Mouse (Mus musculus) retina, postnatal 7 days (tissue): ENCODE data around the gene Fdxr.
A peak's percentile ranks its signal among the peaks of the same experiment; 100 is the strongest.

Source experiments
- DNase-seq: peaks from one replicate; pipeline ENCODE4 v3.0.0-alpha.2; 2012; ENCODE audit warnings: low read depth, low spot score

Fdxr gene

GRCm38 (mm10) chr11:115290314-115290713 lies 13.5 kb upstream of the Fdxr start:
- DNase-seq, result no peak

DNA sequence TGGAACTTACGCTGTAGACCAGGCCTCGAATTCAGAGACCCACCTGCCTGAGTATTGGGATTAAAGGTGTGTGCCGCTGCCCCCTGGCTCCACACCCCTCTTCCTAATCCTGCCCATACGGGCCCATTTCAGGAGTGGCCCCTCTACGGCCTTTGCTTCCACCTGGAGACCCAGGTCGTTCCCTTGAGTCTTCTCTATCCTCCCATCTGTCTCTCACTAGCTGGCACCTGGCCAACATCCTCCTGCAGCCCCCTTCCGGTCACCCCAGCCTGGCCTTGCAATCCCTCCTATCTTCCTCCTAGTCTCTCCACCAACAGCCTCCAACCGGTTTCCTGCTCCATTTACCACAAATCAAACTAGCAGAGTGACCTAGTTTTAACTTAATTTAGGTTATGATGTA lies 13.0 kb upstream of the Fdxr start:
- DNase-seq, result no peak

- DNase-seq, result no peak
These were observed 11.5 kb upstream of the Fdxr start for GRCm38 (mm10) chr11:115288305-115288704.

GRCm38 (mm10) chr11:115287386-115287785 lies 10.5 kb upstream of the Fdxr start:
- DNase-seq, result no peak

DNA sequence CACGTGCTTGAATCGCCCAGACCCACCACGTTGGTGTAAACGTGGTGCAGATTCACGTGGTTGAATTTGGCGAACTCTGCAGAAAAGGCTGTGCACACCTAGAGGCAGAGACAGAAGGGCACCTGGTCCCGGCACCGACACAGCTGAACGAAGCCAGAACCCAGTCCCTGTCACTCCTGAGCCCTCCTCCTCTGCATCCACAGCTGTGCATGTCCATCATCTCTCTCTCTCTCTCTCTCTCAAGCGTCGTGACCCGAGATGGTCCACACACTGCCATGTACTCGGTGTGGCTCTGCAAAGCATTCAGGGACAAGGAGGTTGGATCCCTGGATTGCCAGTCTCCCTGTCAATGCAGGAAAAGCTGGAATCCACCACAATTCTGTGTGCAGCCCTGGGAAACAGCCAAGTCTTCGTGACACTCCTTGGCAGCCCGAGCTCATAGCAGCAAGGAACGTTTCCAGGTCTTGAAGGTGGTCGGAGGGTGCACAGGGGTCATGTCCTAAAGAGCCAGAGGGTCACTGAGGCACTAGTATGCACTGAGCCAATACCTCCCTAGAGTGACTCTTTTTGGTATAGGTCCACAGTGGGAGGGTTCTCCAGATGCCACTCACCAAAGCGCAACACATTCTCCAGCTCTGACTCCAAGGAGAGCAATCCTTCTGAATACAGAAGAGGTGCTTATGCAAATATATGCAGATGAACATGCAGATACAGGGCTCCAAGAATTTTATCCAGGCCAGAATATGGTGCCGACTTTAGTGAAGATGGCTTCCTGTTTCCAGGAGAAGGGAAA lies 9.5 kb upstream of the Fdxr start:
- no peak for DNase-seq

GRCm38 (mm10) chr11:115285282-115285681 lies 8.4 kb upstream of the Fdxr start:
- DNase-seq, result no peak

- no peak for DNase-seq
These were observed 7.2 kb upstream of the Fdxr start for GRCm38 (mm10) chr11:115283891-115284620.

DNA sequence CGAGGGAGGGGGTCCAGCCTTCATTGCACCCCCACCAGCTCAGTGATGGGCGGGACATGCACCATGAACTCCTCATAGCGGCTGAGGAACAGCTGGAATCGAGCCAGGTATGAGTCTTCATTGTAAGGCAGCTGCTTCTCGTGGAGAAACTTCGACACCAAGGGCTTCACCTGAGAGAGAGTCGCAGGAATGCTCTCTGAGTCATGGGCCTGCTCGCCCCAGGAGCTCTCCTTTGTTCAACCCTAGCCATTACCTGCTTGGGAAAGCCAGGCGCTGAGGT lies 6.6 kb upstream of the Fdxr start:
- DNase-seq, result no peak

DNA sequence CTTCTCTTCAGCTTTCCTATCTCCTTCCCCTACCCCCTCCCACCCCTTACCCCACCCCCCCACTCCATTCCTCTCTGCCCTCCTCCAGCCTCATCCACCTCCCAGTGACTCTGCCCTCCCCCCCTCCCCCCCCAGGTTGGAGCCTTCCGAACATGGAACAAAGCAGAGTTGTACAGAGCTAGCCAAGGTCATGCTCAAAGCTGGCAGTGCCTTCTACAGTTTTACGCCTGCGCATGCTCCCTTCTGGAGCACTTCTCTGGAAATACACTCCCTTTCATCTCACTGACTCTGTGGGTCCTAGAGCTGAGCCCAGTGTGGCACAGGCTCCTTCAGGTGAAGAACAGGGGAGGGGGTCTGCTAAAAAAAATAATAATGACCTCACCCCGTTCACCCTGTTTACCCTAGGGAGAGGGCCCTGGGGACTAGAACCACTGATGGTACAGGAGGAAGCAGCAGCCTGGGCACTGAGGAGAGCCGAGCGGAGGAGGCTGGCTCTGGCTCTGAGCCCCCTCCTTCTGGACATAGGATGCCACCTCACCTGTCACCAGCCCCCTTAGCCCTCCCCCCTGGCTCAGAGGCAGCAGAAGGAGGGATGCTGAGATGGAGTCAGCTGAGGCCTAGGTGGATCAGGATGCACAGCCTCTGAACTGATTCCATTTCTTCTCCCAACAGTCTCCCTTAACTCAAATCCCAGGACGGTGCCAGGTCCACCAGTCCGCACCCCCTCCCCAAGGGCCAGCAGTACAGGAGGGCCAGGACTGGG lies 6.1 kb upstream of the Fdxr start:
- no peak for DNase-seq

DNA sequence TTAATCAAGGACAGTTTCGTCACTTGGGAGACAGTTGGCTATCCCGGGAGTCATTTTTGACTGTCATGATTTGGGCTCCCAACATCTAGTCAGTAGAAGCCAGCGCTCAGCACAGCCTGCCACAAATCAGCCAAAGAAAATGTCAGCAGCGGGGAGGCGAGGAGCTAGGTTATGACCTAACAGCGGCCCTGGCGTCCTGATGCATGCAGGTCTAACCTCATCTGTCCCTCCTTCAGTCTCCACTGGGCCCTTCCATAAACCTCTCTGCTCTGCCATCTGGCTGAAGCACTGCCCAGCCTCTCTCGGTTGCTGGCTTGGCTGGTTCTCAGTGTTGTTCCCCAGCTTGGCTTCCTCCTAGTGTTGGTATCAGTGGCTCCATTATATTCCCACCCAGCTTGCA lies 5.4 kb upstream of the Fdxr start:
- DNase-seq, result no peak

DNA sequence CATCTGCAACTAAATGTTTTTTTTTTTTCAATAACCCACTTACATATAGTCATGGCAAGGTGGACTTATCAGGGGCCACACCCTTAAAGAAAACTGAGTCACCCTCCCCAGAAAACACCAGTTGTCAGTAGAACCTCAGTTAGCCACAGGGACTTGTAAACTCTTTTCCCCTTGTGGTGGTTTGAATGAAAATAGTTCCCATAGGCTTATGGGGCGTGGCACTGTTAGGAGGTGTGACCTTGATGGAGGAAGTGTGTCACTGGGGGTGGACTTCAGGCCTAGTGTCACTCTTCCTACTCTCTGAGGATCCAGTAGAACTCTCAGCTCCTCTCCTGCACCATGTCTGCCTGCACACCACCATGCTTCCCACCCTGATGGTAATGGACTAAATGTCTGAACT lies 2.9 kb upstream of the Fdxr start:
- DNase-seq, result no peak

- DNase-seq, result no peak
These were observed 1.3 kb upstream of the Fdxr start for GRCm38 (mm10) chr11:115278176-115278575.

GRCm38 (mm10) chr11:115277604-115277975 lies 740 bp upstream of the Fdxr start:
- DNase-seq, result no peak

GRCm38 (mm10) chr11:115275954-115276353 lies 896 bp downstream of the Fdxr start:
- no peak for DNase-seq

DNA sequence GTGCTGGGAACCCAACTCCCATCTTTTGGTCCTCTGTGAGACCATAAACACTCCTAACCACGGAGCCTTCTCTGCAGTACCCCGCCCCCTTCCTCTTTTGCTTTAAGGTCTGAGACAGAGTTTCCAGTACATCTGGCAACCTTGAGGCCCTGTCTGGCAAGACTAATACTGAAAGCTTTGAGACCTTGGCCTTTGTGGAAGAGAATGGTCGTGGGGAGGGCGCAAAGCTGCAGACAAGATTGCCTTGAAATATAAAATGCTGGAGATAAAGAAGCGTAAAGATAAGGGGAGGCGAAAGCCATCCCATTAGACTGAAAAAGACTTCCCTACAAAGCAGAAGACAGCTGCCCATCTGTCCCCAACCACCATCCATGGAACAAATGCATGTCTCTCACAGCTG lies 1.3 kb downstream of the Fdxr start:
- no peak for DNase-seq

GRCm38 (mm10) chr11:115274771-115275170 lies 2.1 kb downstream of the Fdxr start:
- DNase-seq, result no peak

DNA sequence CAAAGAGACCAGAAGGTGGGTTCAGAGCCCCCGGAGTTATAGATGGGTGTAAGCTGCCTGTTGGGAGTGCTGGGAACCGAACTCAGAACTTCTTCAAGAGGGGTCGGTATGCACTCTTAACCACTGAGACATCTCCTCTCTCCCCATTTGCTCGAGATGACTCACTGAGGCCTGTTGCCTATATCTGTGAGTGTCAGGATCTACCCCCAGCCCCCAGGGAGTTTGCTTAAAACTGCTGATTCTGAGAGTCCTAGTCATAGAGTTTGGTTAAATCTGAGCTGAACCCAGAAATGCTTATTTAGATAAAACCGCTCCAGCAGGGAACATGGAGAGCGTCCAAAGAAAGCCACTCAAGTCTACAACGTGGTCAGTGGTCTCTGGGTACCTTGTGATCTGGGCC lies 2.7 kb downstream of the Fdxr start:
- DNase-seq, result no peak

DNA sequence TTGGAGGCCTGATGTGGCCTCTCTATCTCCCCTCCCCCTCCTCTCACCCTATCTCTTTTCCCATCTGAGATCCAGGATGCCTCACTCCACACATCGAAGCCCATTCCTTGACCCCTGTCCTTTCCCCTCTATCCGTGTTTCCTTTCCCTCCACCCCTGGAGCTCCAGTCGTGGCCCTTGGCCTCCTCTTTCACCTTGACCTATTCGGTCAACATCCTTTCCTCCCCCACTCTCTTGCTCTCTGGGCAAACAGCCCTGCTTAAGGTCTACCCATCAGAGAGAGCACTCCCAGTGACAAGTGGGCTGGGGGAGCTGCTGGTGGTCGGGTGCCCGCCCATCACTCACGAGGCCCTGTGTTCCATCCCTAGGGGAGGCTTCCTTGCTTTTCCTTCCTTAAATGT lies 3.1 kb downstream of the Fdxr start:
- DNase-seq, result no peak

- no peak for DNase-seq
These were observed 3.9 kb downstream of the Fdxr start for GRCm38 (mm10) chr11:115272894-115273498.

GRCm38 (mm10) chr11:115271481-115271880 lies 5.4 kb downstream of the Fdxr start:
- DNase-seq, result no peak

DNA sequence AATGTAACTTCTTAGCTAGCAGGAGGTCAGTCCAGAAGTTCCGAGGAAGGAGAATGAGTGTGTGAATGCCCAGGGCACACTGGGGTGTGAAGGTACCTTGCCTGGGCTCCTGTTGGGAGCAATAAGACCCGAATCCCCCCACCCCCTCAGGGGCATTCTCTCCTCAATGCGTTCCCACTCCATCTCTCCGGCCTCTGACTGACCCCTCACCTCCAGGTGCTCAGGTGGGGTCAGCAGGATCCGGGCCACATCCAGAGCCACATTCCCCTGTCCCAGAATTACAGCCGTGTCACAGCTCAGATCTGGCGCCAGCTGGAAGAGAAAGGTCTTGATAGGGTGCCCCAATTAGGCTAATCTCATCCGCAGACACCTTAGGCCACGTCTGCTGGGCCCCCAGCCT lies 5.8 kb downstream of the Fdxr start:
- no peak for DNase-seq

DNA sequence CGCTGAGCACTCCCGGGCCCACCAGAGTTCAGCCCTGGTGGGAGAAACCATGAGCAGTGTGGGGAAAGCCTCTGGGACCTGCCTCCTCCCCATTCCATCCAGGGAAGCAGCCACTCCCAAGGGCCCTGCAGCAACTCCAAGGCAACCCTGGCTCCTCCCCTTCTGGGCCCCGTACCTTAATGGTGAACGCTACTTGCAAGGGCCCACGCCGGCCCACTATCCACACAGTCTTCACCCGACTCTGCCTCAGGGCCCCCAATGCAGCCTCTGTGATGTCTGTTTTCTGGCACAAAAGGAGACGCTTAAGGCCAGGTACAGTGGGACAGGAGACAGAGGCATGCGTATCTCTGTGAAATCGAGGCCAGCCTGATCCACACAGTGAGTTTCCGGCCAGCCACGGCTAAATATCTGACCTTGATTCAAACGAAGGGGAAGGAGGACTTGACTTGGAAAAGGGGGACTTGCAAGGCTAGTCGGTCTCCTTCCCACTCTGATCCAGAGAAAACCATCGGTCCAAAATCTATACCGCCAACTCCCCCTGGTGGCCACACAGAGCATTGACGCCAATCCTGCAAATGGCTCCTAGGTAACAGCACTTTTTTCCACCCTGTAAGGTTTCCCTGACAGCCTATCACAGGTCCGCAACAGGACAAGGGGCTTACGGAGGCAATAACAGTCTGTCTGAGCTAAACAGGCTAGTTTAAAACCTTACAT lies 6.5 kb downstream of the Fdxr start:
- DNase-seq, result peak; percentile 69
